Mouse (Mus musculus) ES-Bruce4 (cell line): Measurements from ENCODE around the gene Aen. TPM values are rescaled to one million over a fixed set of nuclear protein-coding genes. Genes with fewer than 3 reads are reported as not detected.

Experiments used
- H3K27ac ChIP-seq: 2 replicates; pipeline ENCODE4 v1.5.1; 2012; ENCODE audit warnings: low read length, inconsistent platforms; ENCODE audit not compliant: insufficient read depth
- H3K27me3 ChIP-seq: 2 replicates; pipeline ENCODE4 v1.6.1; 2012; ENCODE audit warnings: mild to moderate bottlenecking, low read length, inconsistent platforms; ENCODE audit not compliant: control insufficient read depth, poor library complexity, insufficient read depth, severe bottlenecking
- H3K36me3 ChIP-seq: 2 replicates; pipeline ENCODE4 v1.6.1; 2012; ENCODE audit warnings: inconsistent platforms, mild to moderate bottlenecking, low read length, moderate library complexity; ENCODE audit not compliant: control insufficient read depth, poor library complexity, insufficient read depth, severe bottlenecking
- H3K4me1 ChIP-seq: one replicate; pipeline ENCODE4 v1.8.1; 2011; ENCODE audit warnings: low read length; ENCODE audit not compliant: control insufficient read depth, insufficient read depth
- H3K4me3 ChIP-seq: 2 replicates; pipeline ENCODE4 v1.5.1; 2011; ENCODE audit warnings: low read depth, mild to moderate bottlenecking, low read length
- H3K9ac ChIP-seq: 2 replicates; pipeline ENCODE4 v1.6.1; 2012; ENCODE audit warnings: low read depth, mild to moderate bottlenecking, inconsistent platforms; ENCODE audit not compliant: poor library complexity, severe bottlenecking
- H3K9me3 ChIP-seq: replicated peaks from 2 replicates; pipeline ENCODE4 v1.6.1; 2012; ENCODE audit warnings: mild to moderate bottlenecking, low read length, inconsistent platforms; ENCODE audit not compliant: control insufficient read depth, poor library complexity, insufficient read depth, severe bottlenecking
- CTCF ChIP-seq: IDR thresholded peaks from one replicate; pipeline ENCODE4 v1.8.1; 2011; ENCODE audit warnings: low read depth, low read length
- EP300 ChIP-seq: IDR thresholded peaks from 2 replicates; pipeline ENCODE4 v1.6.1; 2011; ENCODE audit warnings: low read depth, low read length; ENCODE audit not compliant: insufficient read depth
- POLR2A ChIP-seq: IDR thresholded peaks from one replicate; pipeline ENCODE4 v1.8.1; 2011; ENCODE audit warnings: low read length; ENCODE audit not compliant: insufficient read depth
- polyA plus RNA-seq: library from polyadenylated mRNA; stranded (reverse); fragments of >200 nt; gene quantifications from 2 replicates; pipeline ENCODE4 v1.2.4, GENCODE M21; 2011; ENCODE audit warnings: low read depth; ENCODE audit not compliant: missing spikeins, insufficient read depth, insufficient read length

Aen gene
- polyA plus RNA-seq, 1 experiment = 121 TPM

DNA sequence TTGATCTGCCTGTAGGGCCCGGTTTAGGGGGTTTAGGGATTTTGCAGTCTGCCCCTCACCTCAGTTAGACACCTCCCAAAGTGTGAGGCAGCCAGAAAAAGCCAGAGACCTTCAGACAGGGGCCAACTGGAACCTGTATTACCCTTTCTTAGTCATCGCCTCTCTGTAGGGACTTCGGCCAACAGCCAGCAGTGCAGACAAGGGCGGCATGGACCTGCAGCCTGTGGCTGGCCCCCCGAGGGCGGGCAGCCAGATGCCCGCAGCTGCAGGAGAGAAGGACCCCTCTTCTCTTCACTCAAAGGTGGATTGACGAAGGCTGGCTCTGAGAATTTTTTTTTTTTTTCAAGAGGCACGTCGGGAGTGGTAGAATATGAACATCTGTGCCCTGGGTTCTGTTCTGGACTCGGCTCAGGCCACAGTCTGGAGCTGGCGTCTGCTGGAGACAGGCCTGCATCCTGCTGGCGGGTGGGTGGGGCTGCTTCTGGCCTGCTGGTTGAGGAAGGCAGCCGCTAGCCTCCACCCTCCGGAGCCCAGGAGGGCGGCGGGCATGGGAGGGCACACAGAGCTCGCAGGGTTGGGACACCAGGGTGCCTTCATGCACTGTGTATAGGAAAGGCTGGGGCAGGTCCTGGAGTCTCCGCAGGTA is 43.4 kb downstream of the Aen start:
- no peaks in the 10 kb centered on the region for H3K9me3 ChIP-seq

GRCm38 (mm10) chr7:78940971-78941370 is 45.3 kb downstream of the Aen start:
- Histone ChIP-seq H3K27ac (no peak overlapping the region), H3K4me3 (no peak overlapping the region), H3K9ac (no peak overlapping the region), H3K9me3 (no peaks in the 10 kb centered on the region), H3K4me1 (no peaks in the 10 kb centered on the region), H3K27me3 (no peaks in the 10 kb centered on the region), H3K36me3 (no peaks in the 10 kb centered on the region)
- no peak for TF ChIP-seq EP300
- no peak for TF ChIP-seq CTCF
- TF ChIP-seq POLR2A = no peak

More for the DNA sequence above, 43.4 kb downstream of the Aen start:
- no peaks in the 10 kb centered on the region for H3K36me3 ChIP-seq
- no peaks in the 10 kb centered on the region for H3K27me3 ChIP-seq
- no peak overlapping the region for H3K27ac ChIP-seq
- H3K4me3 ChIP-seq = no peak overlapping the region
- H3K4me1 ChIP-seq = no peaks in the 10 kb centered on the region
- TF ChIP-seq EP300 = no peak
- H3K9ac ChIP-seq = no peak overlapping the region

DNA sequence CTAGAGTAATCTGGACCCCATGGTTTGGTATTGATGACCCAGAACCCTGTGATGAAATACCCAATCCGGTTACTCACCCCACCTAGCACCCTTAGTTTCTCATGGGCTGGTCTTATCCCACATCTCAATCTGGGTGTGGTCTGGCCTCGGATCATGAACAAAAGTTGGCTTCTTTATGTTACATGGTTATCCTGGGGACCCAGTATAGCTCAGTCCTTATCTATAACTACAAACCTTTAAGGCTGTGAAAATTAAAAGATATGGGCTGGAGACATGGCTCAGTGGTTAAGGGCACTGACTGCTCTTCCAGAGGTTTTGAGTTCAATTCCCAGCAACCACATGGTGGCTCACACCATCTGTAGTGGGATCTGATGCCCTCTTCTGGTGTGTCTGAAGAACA is 46.9 kb downstream of the Aen start:
- TF ChIP-seq EP300 = no peak
- no peak for TF ChIP-seq CTCF
- no peak for TF ChIP-seq POLR2A
- Histone ChIP-seq H3K27ac (no peak overlapping the region), H3K9me3 (no peaks in the 10 kb centered on the region), H3K27me3 (no peaks in the 10 kb centered on the region), H3K36me3 (no peaks in the 10 kb centered on the region), H3K9ac (no peak overlapping the region), H3K4me1 (no peaks in the 10 kb centered on the region), H3K4me3 (no peak overlapping the region)

GRCm38 (mm10) chr7:78953886-78954572 is 58.4 kb downstream of the Aen start:
- no peaks in the 10 kb centered on the region for H3K4me1 ChIP-seq
- no peaks in the 10 kb centered on the region for H3K36me3 ChIP-seq
- H3K27ac ChIP-seq = no peak overlapping the region
- H3K9ac ChIP-seq = no peak overlapping the region
- H3K9me3 ChIP-seq = no peaks in the 10 kb centered on the region
- H3K27me3 ChIP-seq = no peaks in the 10 kb centered on the region; the same call in 1 of the 2 replicates
- no peak overlapping the region for H3K4me3 ChIP-seq
- TF ChIP-seq POLR2A (no peak), CTCF (no peak), EP300 (no peak)

DNA sequence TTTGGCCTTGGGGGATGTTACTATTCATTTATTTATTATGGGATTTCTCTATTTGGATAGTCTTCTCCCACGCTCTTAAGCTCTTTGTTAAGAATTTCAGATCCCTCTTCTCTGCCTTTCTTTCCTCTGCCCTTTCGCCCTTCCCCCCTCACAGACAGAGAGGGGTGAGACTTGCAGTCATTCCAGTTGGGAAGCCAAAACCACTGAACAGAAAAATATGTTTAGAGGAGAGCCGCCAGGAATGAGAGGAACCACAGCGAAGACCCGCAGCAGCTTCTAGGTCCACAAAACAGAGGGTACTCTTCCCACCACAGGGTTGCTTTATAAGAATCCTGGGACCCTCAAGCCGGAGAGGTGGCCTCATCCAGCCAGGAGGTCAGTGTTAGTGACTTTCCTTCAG is 59.0 kb downstream of the Aen start:
- no peak overlapping the region for H3K9ac ChIP-seq
- H3K4me1 ChIP-seq = no peaks in the 10 kb centered on the region
- no peak overlapping the region for H3K27ac ChIP-seq
- no peak overlapping the region for H3K4me3 ChIP-seq
- no peaks in the 10 kb centered on the region for H3K9me3 ChIP-seq
- TF ChIP-seq EP300 (no peak), CTCF (no peak), POLR2A (no peak)
- no peaks in the 10 kb centered on the region for H3K36me3 ChIP-seq
- H3K27me3 ChIP-seq = no peaks in the 10 kb centered on the region; the same call in 1 of the 2 replicates

DNA sequence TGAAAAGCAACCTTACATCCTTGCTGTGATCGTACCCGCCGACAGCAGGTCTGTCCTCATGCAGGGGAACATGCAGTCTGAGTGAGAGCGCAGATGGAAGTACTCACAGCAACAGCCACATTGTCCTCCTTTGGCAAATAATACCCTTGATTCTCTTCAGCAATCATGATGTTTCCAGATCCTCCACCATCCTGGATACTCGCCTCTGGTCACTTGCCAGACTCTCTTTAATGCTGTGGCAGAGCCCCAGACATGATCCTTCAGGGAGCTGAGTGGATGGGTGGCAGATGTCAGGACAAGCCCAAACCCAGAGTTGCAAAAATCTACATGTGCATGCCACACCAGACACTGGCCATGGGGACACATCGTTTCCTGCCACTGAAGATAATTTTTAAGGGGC is 59.4 kb downstream of the Aen start:
- Histone ChIP-seq H3K4me1 (no peaks in the 10 kb centered on the region), H3K9me3 (no peaks in the 10 kb centered on the region), H3K9ac (no peak overlapping the region), H3K27ac (no peak overlapping the region), H3K36me3 (no peaks in the 10 kb centered on the region), H3K4me3 (no peak overlapping the region), H3K27me3 (no peaks in the 10 kb centered on the region; the same call in 1 of the 2 replicates)
- TF ChIP-seq POLR2A (no peak), CTCF (no peak), EP300 (no peak)
